Mouse (Mus musculus): ENCODE measurements around the gene Kdm2a.

DNA sequence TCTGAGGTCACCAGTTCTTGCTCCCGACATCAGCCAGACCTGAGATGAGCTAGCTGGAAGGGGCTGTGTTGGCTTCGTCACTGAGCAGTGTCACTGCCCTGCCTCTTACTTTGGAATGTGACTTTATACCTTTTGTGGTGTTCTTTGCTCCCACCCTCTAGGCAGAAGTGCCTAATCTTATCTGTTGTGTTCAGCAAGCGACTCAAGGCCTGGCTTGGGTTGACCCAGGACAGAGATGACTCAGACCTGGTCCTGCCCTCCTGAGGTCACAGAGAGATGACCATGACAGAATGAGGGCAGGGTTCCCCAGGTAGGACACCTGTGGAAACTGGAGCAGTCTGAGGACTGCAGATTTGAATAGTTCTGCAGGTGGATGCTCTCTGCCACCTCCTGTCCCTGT is 38.2 kb upstream of the Kdm2a start:
- TF ChIP-seq CTCF (IDR thresholded peaks at IDR 0.05; ENCODE audit: low read depth, low read length) = no peak
- TF ChIP-seq EP300 (IDR thresholded peaks at IDR 0.05; ENCODE audit: insufficient read depth, low read depth, low read length) = no peak
- no peak for TF ChIP-seq POLR2A (IDR thresholded peaks at IDR 0.05; ENCODE audit: insufficient read depth, low read length)
